Mouse (Mus musculus): ENCODE results near the gene Taf3. TPM values are rescaled to one million over a fixed set of nuclear protein-coding genes. Genes with fewer than 3 reads are reported as not detected.

Taf3 gene
- polyA plus RNA-seq, 1 experiment from 2014 or later, result 17.3 TPM

Other genes starting within 250 kb of the Taf3 start
- 0.45 TPM in 1 of 2 replicates, not detected in the other for gene 4930412O13Rik, start 167.3 kb downstream of the Taf3 start, polyA plus RNA-seq (2016; fragmentation: Nextera tagmentation; extraction: Ambion mirVana)
- gene 9230102O04Rik, start 159.1 kb downstream of the Taf3 start, polyA plus RNA-seq (2016; fragmentation: Nextera tagmentation; extraction: Ambion mirVana), result 0.50 TPM in 1 of 2 replicates, not detected in the other
- 3.2 and 10.9 TPM in 2 replicates for gene Gata3, start 158.6 kb downstream of the Taf3 start, polyA plus RNA-seq (2016; fragmentation: Nextera tagmentation; extraction: Ambion mirVana)
- gene Atp5c1, start 31.9 kb upstream of the Taf3 start, polyA plus RNA-seq (2016; fragmentation: Nextera tagmentation; extraction: Ambion mirVana), result 465 and 477 TPM in 2 replicates
- gene Kin, start 32.0 kb upstream of the Taf3 start, polyA plus RNA-seq (2016; fragmentation: Nextera tagmentation; extraction: Ambion mirVana), result 44.2 and 44.9 TPM in 2 replicates
- gene Itih2, start 82.8 kb upstream of the Taf3 start, polyA plus RNA-seq (2016; fragmentation: Nextera tagmentation; extraction: Ambion mirVana), result 0.18 and 0.28 TPM in 2 replicates
- 2.6 and 3.4 TPM in 2 replicates for gene Itih5, start 105.0 kb upstream of the Taf3 start, polyA plus RNA-seq (2016; fragmentation: Nextera tagmentation; extraction: Ambion mirVana)

Data from forebrain, embryonic 12.5 days (tissue).